Mouse (Mus musculus): ENCODE measurements around the gene Lats2. TPM values are rescaled to one million over a fixed set of nuclear protein-coding genes. Genes with fewer than 3 reads are reported as not detected.

Gene Lats2
- polyA plus RNA-seq, 1 experiment from 2014 or later, result 24.5 TPM

DNA sequence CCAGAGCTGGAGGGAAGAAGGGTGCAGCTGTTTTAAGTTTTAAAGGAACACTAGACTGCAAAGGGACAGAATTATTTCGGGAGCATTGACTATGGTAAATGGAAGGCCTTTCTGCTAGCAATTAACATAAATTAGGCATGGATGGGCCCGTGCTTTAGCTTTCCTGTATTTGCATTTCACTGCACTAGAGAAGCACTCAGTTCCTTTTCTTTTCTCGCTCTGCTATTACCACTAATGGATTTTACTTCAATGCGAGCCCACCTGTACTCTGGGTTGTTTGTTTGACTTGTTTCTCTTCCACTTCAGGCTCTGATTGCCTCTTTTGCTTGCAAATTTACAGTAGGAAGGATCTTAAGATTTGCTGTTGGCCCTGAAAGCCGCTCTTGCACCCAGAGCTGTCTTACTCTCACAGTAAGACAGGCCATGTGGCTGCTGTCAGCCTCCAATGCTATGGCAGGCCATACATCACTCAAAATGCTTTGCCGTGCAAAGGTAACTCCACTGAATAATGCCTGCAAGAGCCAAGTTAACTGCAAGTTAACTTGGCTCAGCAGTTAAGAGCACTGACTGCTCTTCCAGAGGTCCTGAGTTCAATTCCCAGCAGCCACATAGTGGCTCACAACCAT, 25.4 kb downstream of the Lats2 start:
- H3K36me3 ChIP-seq, result peaks cover 13% of the 10 kb centered on the region; the same call in 1 of the 2 replicates
- no peaks in the 10 kb centered on the region for H3K27me3 ChIP-seq
- H3K4me3 ChIP-seq (replicated peaks), result no peak overlapping the region
- no peak overlapping the region for H3K4me2 ChIP-seq
- H3K9me3 ChIP-seq (replicated peaks), result no peaks in the 10 kb centered on the region
- H3K27ac ChIP-seq, result no peak overlapping the region
- H3K4me1 ChIP-seq, result peaks cover 73% of the 10 kb centered on the region
- ATAC-seq (replicated peaks; ENCODE audit: low FRiP score), result no peak
- WGBS, result 56% methylated on average over 6 of the region's 6 CpGs
- no peak overlapping the region for H3K9ac ChIP-seq

DNA sequence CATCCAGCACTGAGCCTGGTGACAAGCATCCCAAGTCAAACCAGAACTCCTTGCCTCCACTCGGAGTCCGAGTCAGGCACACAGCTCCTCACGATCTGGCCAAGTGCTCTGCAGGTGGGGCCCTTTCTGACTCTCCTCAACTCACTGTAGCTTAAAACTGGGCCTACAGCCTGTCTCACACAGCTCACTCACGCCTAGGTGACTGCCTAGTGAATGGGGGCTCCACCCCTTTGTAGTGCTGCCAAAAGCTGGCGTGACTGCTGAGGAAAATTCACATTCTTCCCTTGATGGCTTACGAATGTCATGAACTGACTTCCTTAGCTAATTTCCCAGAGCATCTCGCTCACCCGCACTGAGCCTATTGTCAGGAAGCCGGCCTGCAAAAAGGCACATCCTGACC, 27.7 kb downstream of the Lats2 start:
- 33% methylated on average over 9 of the region's 9 CpGs for WGBS
- H3K4me3 ChIP-seq (replicated peaks), result no peak overlapping the region
- H3K4me1 ChIP-seq, result peaks cover 53% of the 10 kb centered on the region
- no peaks in the 10 kb centered on the region for H3K9me3 ChIP-seq (replicated peaks)
- peak overlapping the region; percentile 7; the same call in 1 of the 2 replicates for H3K4me2 ChIP-seq
- ATAC-seq (replicated peaks; ENCODE audit: low FRiP score), result peak; percentile 63
- peak overlapping the region; percentile 89 for H3K27ac ChIP-seq
- 0 out of 2 replicates have a peak overlapping the region, but pooled peaks have one; percentile 0 for H3K9ac ChIP-seq
- H3K27me3 ChIP-seq, result no peaks in the 10 kb centered on the region
- H3K36me3 ChIP-seq, result peaks cover 32% of the 10 kb centered on the region

DNA sequence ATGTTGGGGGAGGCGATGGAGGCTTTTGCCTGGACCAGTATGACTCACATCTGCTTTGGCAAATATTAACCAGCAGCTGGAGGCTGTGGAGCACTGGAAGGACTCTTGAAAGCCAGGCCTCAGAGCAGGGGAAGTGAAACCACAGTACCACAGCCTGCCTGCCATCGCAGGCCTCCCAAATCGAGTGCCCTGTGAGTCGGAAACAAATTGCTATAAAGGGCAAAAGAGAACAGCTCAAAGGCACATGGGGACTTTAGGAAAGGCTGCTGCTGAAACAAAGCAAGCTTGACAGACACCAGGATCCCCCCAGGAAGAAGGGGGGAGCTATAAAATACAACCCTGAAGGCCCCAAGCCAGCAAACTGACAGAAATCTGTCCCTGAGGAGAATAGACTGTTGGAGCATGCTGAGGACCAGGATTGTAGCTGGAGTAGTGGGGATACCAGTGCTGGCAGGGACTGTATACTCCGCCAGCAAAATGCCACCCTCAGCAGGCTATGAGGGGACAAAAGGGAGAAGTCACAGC, 28.2 kb downstream of the Lats2 start:
- H3K4me1 ChIP-seq, result peaks cover 51% of the 10 kb centered on the region

DNA sequence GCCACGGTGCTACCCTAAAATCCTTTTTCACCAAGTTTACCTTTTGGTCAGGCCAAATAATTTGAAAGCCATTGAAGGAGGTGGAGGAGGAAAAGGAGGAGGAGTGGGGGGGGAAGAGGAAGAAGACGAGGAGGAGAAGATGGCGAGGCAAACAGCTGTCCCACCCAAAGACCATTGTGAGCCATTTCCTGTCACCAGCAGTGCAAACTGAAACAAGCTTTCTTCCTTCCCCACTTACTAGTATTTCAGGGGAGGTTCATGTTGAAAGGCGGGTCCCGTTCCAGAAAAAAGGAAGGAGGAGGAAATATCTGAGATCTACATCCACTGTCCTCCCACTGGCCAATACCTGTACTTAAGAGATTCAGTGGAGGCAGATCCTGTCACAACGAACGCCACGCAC, 28.8 kb downstream of the Lats2 start:
- Histone ChIP-seq H3K27ac (peak overlapping the region; percentile 89), H3K4me3 (replicated peaks) (no peak overlapping the region)
- 66% methylated on average over 8 of the region's 8 CpGs for WGBS

More for the DNA sequence above, 28.2 kb downstream of the Lats2 start:
- no peaks in the 10 kb centered on the region for H3K9me3 ChIP-seq (replicated peaks)
- peaks cover 35% of the 10 kb centered on the region for H3K36me3 ChIP-seq
- H3K27me3 ChIP-seq, result no peaks in the 10 kb centered on the region
- 39% methylated on average over 5 of the region's 5 CpGs for WGBS
- 0 out of 2 replicates have a peak overlapping the region, but pooled peaks have one; percentile 0 for H3K9ac ChIP-seq
- peak; percentile 84 for ATAC-seq (replicated peaks; ENCODE audit: low FRiP score)
- H3K4me3 ChIP-seq (replicated peaks), result no peak overlapping the region
- H3K4me2 ChIP-seq, result peak overlapping the region; percentile 7; the same call in 1 of the 2 replicates
- H3K27ac ChIP-seq, result peak overlapping the region; percentile 89

DNA sequence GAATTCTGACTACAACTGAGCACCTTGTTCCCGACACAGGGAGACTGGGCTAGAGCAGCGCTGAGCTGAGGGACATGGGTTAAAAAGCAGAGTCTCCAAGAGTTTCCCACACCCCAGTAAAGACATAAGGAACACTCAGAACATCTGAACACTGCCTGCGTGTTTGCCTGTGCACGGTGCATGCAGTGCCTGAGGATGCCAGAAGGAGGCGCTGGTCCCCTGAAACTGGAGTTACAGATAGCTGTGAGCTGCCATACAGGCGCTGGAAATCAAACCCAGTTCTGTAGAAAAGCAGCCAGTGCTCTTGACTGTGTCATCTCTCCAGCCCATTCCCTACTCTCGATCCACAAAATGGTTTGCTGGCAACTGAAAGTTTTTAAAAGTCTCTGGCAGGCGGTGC, 32.0 kb downstream of the Lats2 start:
- H3K9ac ChIP-seq, result no peak overlapping the region
- H3K9me3 ChIP-seq (replicated peaks), result no peaks in the 10 kb centered on the region
- H3K4me3 ChIP-seq (replicated peaks), result no peak overlapping the region
- no peaks in the 10 kb centered on the region for H3K27me3 ChIP-seq
- peaks cover 51% of the 10 kb centered on the region for H3K36me3 ChIP-seq
- no peak overlapping the region for H3K4me2 ChIP-seq
- no peak overlapping the region for H3K27ac ChIP-seq
- no peak for ATAC-seq (replicated peaks; ENCODE audit: low FRiP score)
- WGBS, result 83% methylated on average over 8 of the region's 8 CpGs
- H3K4me1 ChIP-seq, result peaks cover 28% of the 10 kb centered on the region

More for the DNA sequence above, 28.8 kb downstream of the Lats2 start:
- Histone ChIP-seq H3K36me3 (peaks cover 37% of the 10 kb centered on the region), H3K4me1 (peaks cover 46% of the 10 kb centered on the region), H3K9ac (no peak overlapping the region), H3K27me3 (no peaks in the 10 kb centered on the region), H3K4me2 (0 out of 2 replicates have a peak overlapping the region, but pooled peaks have one; percentile 1), H3K9me3 (replicated peaks) (no peaks in the 10 kb centered on the region)
- no peak for ATAC-seq (replicated peaks; ENCODE audit: low FRiP score)

DNA sequence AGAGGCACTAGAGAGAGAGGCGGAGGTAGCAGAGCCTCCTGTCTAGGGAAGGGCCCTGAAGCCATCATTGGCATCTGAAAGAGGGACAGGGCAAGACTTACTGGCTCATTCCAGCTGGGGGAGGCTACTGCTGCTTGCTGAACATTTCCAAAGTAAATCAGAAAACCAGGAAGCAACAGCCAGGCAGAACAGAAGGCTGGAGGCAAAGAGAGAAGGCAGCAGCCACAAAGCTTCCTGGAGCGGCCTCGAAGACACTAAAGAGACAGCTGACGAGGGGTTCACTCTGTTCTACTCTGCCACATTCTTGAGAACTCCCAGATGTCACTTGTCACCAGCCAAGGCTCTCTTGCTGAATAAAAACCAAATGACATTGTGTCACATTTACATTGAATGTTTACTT, 33.7 kb downstream of the Lats2 start:
- Histone ChIP-seq H3K4me2 (no peak overlapping the region), H3K9me3 (replicated peaks) (no peaks in the 10 kb centered on the region), H3K4me1 (peaks cover 11% of the 10 kb centered on the region), H3K4me3 (replicated peaks) (no peak overlapping the region), H3K27ac (peak overlapping the region; percentile 61), H3K9ac (no peak overlapping the region), H3K27me3 (no peaks in the 10 kb centered on the region), H3K36me3 (peaks cover 55% of the 10 kb centered on the region)
- 0 out of 2 replicates have a peak, but pooled peaks have one; percentile 60 for ATAC-seq (replicated peaks; ENCODE audit: low FRiP score)
- 48% methylated on average over 4 of the region's 4 CpGs for WGBS

DNA sequence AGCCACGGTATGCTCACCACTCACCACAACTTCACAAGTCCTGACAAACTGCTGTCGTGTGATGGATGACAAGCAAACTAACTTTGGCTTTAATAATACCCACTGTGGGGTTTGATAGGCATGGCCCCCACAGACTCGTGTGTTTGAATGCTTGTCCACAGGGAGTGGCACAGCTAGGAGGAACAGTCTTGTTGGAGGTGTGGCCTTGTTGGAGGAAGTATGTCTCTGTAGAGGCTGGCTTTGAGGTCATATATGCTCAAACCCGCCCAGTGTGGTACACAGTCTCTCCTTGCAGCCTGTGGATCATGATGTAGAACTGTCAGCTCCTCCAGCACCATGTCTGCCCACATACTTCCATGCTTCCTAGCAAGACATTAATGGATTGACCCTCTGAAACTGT, 39.9 kb downstream of the Lats2 start:
- 89% methylated on average over 4 of the region's 4 CpGs for WGBS
- no peaks in the 10 kb centered on the region for H3K27me3 ChIP-seq
- peaks cover 38% of the 10 kb centered on the region for H3K36me3 ChIP-seq
- no peak overlapping the region for H3K27ac ChIP-seq
- no peak overlapping the region for H3K4me3 ChIP-seq (replicated peaks)
- H3K4me2 ChIP-seq, result no peak overlapping the region
- H3K4me1 ChIP-seq, result peaks cover 24% of the 10 kb centered on the region
- no peak for ATAC-seq (replicated peaks; ENCODE audit: low FRiP score)
- no peaks in the 10 kb centered on the region for H3K9me3 ChIP-seq (replicated peaks)
- H3K9ac ChIP-seq, result no peak overlapping the region

DNA sequence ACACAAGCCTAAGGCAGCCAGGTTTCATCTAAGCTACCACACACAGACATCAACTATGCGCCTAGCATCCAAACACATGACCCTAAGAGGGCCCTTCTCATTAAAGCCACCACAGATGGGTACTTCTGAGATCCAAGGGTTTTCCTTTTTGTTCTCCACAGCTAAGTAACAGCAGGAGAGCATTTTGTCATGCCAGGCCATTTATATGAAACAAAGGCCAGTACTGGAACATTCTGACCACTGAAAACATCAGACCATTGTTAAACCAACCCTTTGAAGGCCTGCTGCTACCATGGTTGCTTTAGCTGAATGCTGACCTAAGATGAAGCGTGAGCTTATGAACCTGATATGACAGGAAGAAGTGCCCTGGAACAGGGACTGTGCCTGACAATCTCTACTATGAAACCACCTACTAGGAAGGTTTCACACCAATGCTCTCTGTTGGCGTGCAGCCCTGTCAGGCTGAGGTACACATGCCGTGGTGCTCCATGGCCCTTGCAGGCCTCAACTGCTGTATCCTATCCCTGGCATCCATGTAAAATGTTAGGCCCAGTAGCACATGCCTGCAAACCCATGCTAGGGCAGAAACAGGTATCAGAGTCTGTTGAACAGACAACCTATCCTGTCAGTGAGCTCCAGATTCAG, 41.5 kb downstream of the Lats2 start:
- WGBS, result 87% methylated on average over 4 of the region's 4 CpGs
- Histone ChIP-seq H3K4me2 (no peak overlapping the region), H3K4me1 (peaks cover 24% of the 10 kb centered on the region), H3K36me3 (peaks cover 30% of the 10 kb centered on the region), H3K27ac (no peak overlapping the region), H3K27me3 (no peaks in the 10 kb centered on the region), H3K9ac (no peak overlapping the region), H3K9me3 (replicated peaks) (no peaks in the 10 kb centered on the region), H3K4me3 (replicated peaks) (no peak overlapping the region)
- no peak for ATAC-seq (replicated peaks; ENCODE audit: low FRiP score)

DNA sequence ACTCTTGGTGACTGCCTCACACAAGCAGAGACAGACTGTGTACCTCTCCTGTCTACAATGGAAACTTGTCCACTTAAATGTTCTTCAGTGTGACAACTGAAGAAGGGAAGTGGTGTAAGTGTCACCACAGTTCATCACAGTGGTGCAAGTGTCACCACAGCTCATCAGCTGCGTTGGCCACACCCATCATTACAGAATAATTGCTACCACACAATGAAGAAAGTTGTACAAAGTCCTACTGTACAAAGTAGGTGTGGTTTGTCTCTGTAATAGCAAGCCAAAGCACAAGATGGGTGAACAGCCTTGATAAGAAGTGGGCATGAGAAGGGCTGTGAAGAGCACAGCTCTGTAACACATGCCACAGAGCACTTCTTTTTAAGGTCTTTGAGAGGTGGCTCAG, 45.3 kb downstream of the Lats2 start:
- Histone ChIP-seq H3K4me2 (no peak overlapping the region), H3K36me3 (peaks cover 18% of the 10 kb centered on the region), H3K9me3 (replicated peaks) (no peaks in the 10 kb centered on the region), H3K9ac (no peak overlapping the region), H3K27ac (no peak overlapping the region), H3K4me1 (peaks cover 30% of the 10 kb centered on the region), H3K27me3 (no peaks in the 10 kb centered on the region), H3K4me3 (replicated peaks) (no peak overlapping the region)
- 84% methylated on average over 1 of the region's 1 CpGs for WGBS
- ATAC-seq (replicated peaks; ENCODE audit: low FRiP score), result no peak

DNA sequence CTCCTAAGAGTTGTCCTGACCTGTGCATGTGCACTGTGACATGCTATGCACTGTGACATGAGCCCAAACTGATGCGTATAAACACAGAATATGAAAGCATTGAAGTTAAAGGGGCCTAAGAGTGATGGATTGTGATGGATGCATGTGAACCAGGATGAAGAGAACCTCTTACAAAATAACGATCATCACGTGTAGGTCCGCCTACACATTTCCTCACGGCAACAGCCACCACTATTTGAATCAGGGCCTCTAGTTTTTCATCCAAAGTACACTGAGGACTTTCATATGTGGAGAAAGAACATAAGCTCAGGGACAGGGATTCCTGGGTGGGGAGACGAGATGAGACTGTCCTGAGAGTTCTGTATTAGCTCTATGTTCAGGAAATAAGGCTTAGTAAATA, 47.1 kb downstream of the Lats2 start:
- H3K9me3 ChIP-seq (replicated peaks), result no peaks in the 10 kb centered on the region
- H3K4me1 ChIP-seq, result peaks cover 35% of the 10 kb centered on the region
- no peak overlapping the region for H3K4me3 ChIP-seq (replicated peaks)
- no peak overlapping the region for H3K4me2 ChIP-seq
- H3K27ac ChIP-seq, result no peak overlapping the region
- 77% methylated on average over 6 of the region's 6 CpGs for WGBS
- H3K27me3 ChIP-seq, result no peaks in the 10 kb centered on the region
- H3K9ac ChIP-seq, result no peak overlapping the region
- H3K36me3 ChIP-seq, result peaks cover 6% of the 10 kb centered on the region
- no peak for ATAC-seq (replicated peaks; ENCODE audit: low FRiP score)

DNA sequence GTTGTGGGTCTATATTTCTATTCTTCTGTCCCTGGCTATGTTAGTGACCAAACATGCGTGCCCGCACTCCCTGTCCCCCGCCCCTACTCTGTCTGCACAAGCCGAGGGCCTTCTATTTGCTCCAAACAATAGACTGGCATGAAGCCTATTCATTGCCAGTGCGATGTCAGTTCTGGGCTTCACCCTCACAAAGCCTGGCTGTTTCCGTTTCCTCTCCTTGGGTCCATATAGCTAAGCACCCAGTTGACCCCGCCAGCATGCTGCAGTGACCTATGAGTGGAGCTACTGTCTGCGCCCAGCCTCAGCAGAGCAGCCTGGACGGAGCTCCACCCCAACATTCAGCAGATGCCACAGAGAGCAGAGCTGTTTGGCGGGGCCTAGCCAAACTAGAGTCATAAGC, 49.0 kb downstream of the Lats2 start:
- H3K27ac ChIP-seq, result peak overlapping the region; percentile 7; the same call in 1 of the 2 replicates
- 72% methylated on average over 10 of the region's 10 CpGs for WGBS

DNA sequence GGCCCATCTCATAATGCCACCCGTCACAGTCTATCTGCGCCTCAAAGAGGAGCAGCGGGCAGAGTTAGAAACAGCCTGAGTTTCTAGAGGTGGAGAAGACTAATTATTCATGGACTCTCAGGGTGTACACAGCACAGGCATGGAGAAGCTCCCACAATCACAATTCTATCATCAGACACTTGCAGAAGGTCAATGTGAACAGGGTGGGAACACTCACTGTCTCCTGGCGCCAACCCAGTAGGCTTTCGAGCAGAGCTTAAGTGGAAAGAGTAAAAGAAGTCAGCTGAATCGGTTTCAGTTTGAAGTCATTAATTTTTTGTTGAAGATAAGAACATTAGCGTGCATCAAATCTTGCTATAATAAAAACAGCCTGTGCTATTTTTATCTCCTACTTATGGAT, 49.6 kb downstream of the Lats2 start:
- H3K36me3 ChIP-seq, result peaks cover 13% of the 10 kb centered on the region
- no peak overlapping the region for H3K9ac ChIP-seq
- no peaks in the 10 kb centered on the region for H3K27me3 ChIP-seq
- WGBS, result 71% methylated on average over 7 of the region's 7 CpGs
- H3K4me1 ChIP-seq, result peaks cover 17% of the 10 kb centered on the region
- no peak overlapping the region for H3K4me2 ChIP-seq
- no peaks in the 10 kb centered on the region for H3K9me3 ChIP-seq (replicated peaks)
- H3K27ac ChIP-seq, result peak overlapping the region; percentile 19; the same call in 1 of the 2 replicates
- H3K4me3 ChIP-seq (replicated peaks), result no peak overlapping the region
- ATAC-seq (replicated peaks; ENCODE audit: low FRiP score), result no peak

More for the DNA sequence above, 49.0 kb downstream of the Lats2 start:
- H3K36me3 ChIP-seq, result peaks cover 12% of the 10 kb centered on the region
- H3K4me2 ChIP-seq, result no peak overlapping the region
- H3K27me3 ChIP-seq, result no peaks in the 10 kb centered on the region
- no peak overlapping the region for H3K9ac ChIP-seq
- peaks cover 18% of the 10 kb centered on the region for H3K4me1 ChIP-seq
- 0 out of 2 replicates have a peak, but pooled peaks have one; percentile 33 for ATAC-seq (replicated peaks; ENCODE audit: low FRiP score)
- no peak overlapping the region for H3K4me3 ChIP-seq (replicated peaks)
- no peaks in the 10 kb centered on the region for H3K9me3 ChIP-seq (replicated peaks)

Data from kidney, embryonic 15.5 days (tissue).